ENCODE assay signal across 8 mouse cellular contexts in the genomic region with DNA sequence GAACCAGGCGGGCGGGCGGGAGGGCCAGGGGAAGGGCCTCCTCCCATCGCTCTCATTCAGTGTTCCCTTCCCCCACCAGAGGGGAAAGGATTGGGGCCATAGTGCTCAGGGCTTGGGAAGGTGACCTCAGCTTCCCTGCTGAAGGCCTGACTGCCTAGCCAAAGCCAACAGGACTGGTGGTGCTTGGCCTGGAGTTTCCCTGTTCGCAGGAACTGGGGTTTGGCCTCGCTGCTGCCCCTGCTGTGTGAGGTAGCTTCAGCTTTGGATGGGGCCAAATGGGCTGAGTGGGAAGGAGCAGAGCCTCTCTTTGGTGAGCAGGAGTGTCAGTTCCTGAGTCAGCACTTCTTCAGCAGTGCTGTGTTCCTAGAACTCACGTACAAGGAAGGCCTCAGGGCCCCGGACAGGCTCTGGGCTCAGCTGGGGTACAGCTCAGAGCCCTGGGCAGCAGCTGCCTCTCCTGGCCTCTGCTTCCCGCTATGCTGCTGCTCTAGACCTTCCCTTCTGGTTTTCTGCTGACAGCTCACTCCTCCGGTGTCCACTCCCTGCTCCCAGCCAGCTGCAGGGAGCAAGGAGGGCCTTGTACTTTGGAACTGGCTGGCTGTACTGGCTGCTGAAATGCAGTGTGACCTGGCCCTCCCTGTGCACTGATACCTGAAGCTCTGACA. TPM values are rescaled to one million over a fixed set of nuclear protein-coding genes. Genes with fewer than 3 reads are reported as not detected.
DNase-seq lines count a peak whose midpoint lies in the region; ATAC-seq and TF ChIP-seq lines count a peak whose summit lies in the region.

No protein-coding gene starts in this region.

- H3K9me3 ChIP-seq in stomach, embryonic 15.5 days: no peaks in the 10 kb centered on the region

- ATAC-seq in stomach, embryonic 15.5 days (ENCODE audit: insufficient read depth, low FRiP score, low read depth): peak; percentile 54; the same call in 1 of the 2 replicates

- no peaks in the 10 kb centered on the region for H3K36me3 ChIP-seq in testis, adult 2 months (ENCODE audit: control insufficient read depth, insufficient read depth, low read length)
- H3K36me3 ChIP-seq in heart, adult 2 months (ENCODE audit: control insufficient read depth, insufficient read depth, low read length): peaks cover 54% of the 10 kb centered on the region
- peaks cover 13% of the 10 kb centered on the region for H3K36me3 ChIP-seq in stomach, embryonic 15.5 days

- H3K27me3 ChIP-seq in testis, adult 2 months (ENCODE audit: control insufficient read depth, insufficient read depth, low read length): no peaks in the 10 kb centered on the region
- no peaks in the 10 kb centered on the region for H3K27me3 ChIP-seq in heart, adult 2 months (ENCODE audit: control insufficient read depth, insufficient read depth, low read length)
- H3K27me3 ChIP-seq in stomach, embryonic 15.5 days (replicated peaks): no peaks in the 10 kb centered on the region

- H3K79me2 ChIP-seq in heart, adult 2 months (replicated peaks; ENCODE audit: control insufficient read depth, insufficient read depth, low read length): peaks cover 11% of the 10 kb centered on the region

- intact Hi-C loops in heart, adult 2 months (cut with DNase I): no loop called here

- no peak for DNase-seq in testis, postnatal 10 days (ENCODE audit: low spot score)
- DNase-seq in heart, adult 2 months: peak; percentile 72 to 78
- peak; percentile 89 for DNase-seq in kidney, adult 9 months
- no peak for DNase-seq in left cerebral cortex, adult 18-20 months (ENCODE audit: low spot score in 2 of 2)
- no peak for DNase-seq in lung, postnatal 14 days
- DNase-seq in adrenal gland, postnatal 14 days: no peak

- peak overlapping the region; percentile 55 for H3K9ac ChIP-seq in heart, adult 2 months (ENCODE audit: low read depth, low read length)
- H3K9ac ChIP-seq in stomach, embryonic 15.5 days: no peak overlapping the region

- peaks cover 12% of the 10 kb centered on the region for H3K4me1 ChIP-seq in testis, adult 2 months (ENCODE audit: control insufficient read depth, insufficient read depth, low read length)
- peaks cover 63% of the 10 kb centered on the region for H3K4me1 ChIP-seq in heart, adult 2 months (ENCODE audit: control insufficient read depth, insufficient read depth, low read length)
- 0 out of 2 replicates have a peak, but pooled peaks cover 23% of the 10 kb centered on the region for H3K4me1 ChIP-seq in stomach, embryonic 15.5 days

- WGBS in heart, adult 2 months: 25% methylated on average over 10 of the region's 10 CpGs
- WGBS in stomach, embryonic 15.5 days: 74% methylated on average over 10 of the region's 10 CpGs

- 0 out of 2 replicates have a peak overlapping the region, but pooled peaks have one; percentile 0 for H3K27ac ChIP-seq in testis, adult 2 months (ENCODE audit: control insufficient read depth, insufficient read depth, low read depth, low read length)
- H3K27ac ChIP-seq in heart, adult 2 months: peak overlapping the region; percentile 87
- H3K27ac ChIP-seq in stomach, embryonic 15.5 days: peak overlapping the region; percentile 75

- TF ChIP-seq CTCF in testis, adult 2 months (IDR thresholded peaks at IDR 0.05; ENCODE audit: control insufficient read depth, insufficient read depth, insufficient replicate concordance, low read depth, low read length): no peak
- peak; percentile 39 for TF ChIP-seq CTCF in heart, adult 2 months (IDR thresholded peaks at IDR 0.05)

- H3K4me2 ChIP-seq in stomach, embryonic 15.5 days: peak overlapping the region; percentile 27; the same call in 1 of the 2 replicates

- H3K4me3 ChIP-seq in testis, adult 2 months (ENCODE audit: control insufficient read depth, low read depth, low read length): no peak overlapping the region
- H3K4me3 ChIP-seq in heart, adult 2 months: peak overlapping the region; percentile 24; the same call in 1 of the 2 replicates
- H3K4me3 ChIP-seq in stomach, embryonic 15.5 days (replicated peaks): no peak overlapping the region

- TF ChIP-seq POLR2A in testis, adult 2 months (IDR thresholded peaks at IDR 0.05; ENCODE audit: control insufficient read depth, low read depth, low read length): no peak
- 0 out of 2 replicates have a peak, but pooled peaks have one; percentile 44 for TF ChIP-seq POLR2A in heart, adult 2 months (IDR thresholded peaks at IDR 0.05; ENCODE audit: insufficient read depth, low read depth, low read length)

- TF ChIP-seq EP300 in heart, adult 2 months (IDR thresholded peaks at IDR 0.05; ENCODE audit: insufficient read depth, low read depth, low read length): no peak

RNA-seq across cellular contexts. Expression of a gene that starts 14.7 kb away (rescaled TPM):
- polyA plus RNA-seq in testis, adult 2 months (2012; rRNA removed): 521 and 642 TPM in 2 replicates
- 100 to 1,000 TPM in 1 of 2 experiments, 10 to 100 TPM in 1; 98.0 to 120 TPM for total RNA-seq in heart, adult 2 months (2021)
- polyA plus RNA-seq in heart, adult 2 months (2012; rRNA removed): 111 and 142 TPM in 2 replicates
- polyA plus RNA-seq in stomach, embryonic 15.5 days (2015; fragmentation: Nextera tagmentation; extraction: Ambion mirVana): 67.3 and 73.4 TPM in 2 replicates
- 10 to 100 TPM; 36.8 to 39.0 TPM for total RNA-seq in left cerebral cortex, adult 18-20 months (2021)
- 116 and 118 TPM in 2 replicates for total RNA-seq in adrenal gland, postnatal 14 days (2021)

RNA-seq across cellular contexts. Expression of a gene that starts 15.0 kb away (rescaled TPM):
- 5.3 and 5.4 TPM in 2 replicates for polyA plus RNA-seq in testis, adult 2 months (2012; rRNA removed)
- 10 to 100 TPM; 11.7 to 13.9 TPM for total RNA-seq in heart, adult 2 months (2021)
- polyA plus RNA-seq in heart, adult 2 months (2012; rRNA removed): 7.0 and 7.7 TPM in 2 replicates
- 1.3 and 1.5 TPM in 2 replicates for polyA plus RNA-seq in stomach, embryonic 15.5 days (2015; fragmentation: Nextera tagmentation; extraction: Ambion mirVana)
- total RNA-seq in left cerebral cortex, adult 18-20 months (2021): 1 to 10 TPM; 4.2 to 4.8 TPM
- total RNA-seq in adrenal gland, postnatal 14 days (2021): 9.9 and 11.5 TPM in 2 replicates

RNA-seq across cellular contexts. Expression of a gene that starts 43.5 kb away (rescaled TPM):
- polyA plus RNA-seq in testis, adult 2 months (2012; rRNA removed): 24.6 and 24.8 TPM in 2 replicates
- 10 to 100 TPM; 13.9 to 14.0 TPM for total RNA-seq in heart, adult 2 months (2021)
- 19.4 and 19.6 TPM in 2 replicates for polyA plus RNA-seq in heart, adult 2 months (2012; rRNA removed)
- polyA plus RNA-seq in stomach, embryonic 15.5 days (2015; fragmentation: Nextera tagmentation; extraction: Ambion mirVana): 70.2 and 74.3 TPM in 2 replicates
- 10 to 100 TPM; 62.4 to 74.5 TPM for total RNA-seq in left cerebral cortex, adult 18-20 months (2021)
- total RNA-seq in adrenal gland, postnatal 14 days (2021): 35.4 and 42.6 TPM in 2 replicates

RNA-seq across cellular contexts. Expression of a gene that starts 49.7 kb away (rescaled TPM):
- polyA plus RNA-seq in testis, adult 2 months (2012; rRNA removed): 21.4 and 24.8 TPM in 2 replicates
- 10 to 100 TPM; 36.1 to 38.4 TPM for total RNA-seq in heart, adult 2 months (2021)
- polyA plus RNA-seq in heart, adult 2 months (2012; rRNA removed): 88.9 and 107 TPM in 2 replicates
- polyA plus RNA-seq in stomach, embryonic 15.5 days (2015; fragmentation: Nextera tagmentation; extraction: Ambion mirVana): 11.4 and 13.8 TPM in 2 replicates
- 100 to 1,000 TPM in 1 of 2 experiments, 10 to 100 TPM in 1; 92.9 to 100 TPM for total RNA-seq in left cerebral cortex, adult 18-20 months (2021)
- 39.6 and 70.3 TPM in 2 replicates for total RNA-seq in adrenal gland, postnatal 14 days (2021)

RNA-seq across cellular contexts. Expression of a gene that starts 49.8 kb away (rescaled TPM):
- polyA plus RNA-seq in testis, adult 2 months (2012; rRNA removed): 40.2 and 40.5 TPM in 2 replicates
- total RNA-seq in heart, adult 2 months (2021): 10 to 100 TPM; 20.5 to 24.5 TPM
- 26.3 and 26.7 TPM in 2 replicates for polyA plus RNA-seq in heart, adult 2 months (2012; rRNA removed)
- 7.6 and 10.6 TPM in 2 replicates for polyA plus RNA-seq in stomach, embryonic 15.5 days (2015; fragmentation: Nextera tagmentation; extraction: Ambion mirVana)
- 10 to 100 TPM; 31.5 to 33.9 TPM for total RNA-seq in left cerebral cortex, adult 18-20 months (2021)
- 27.5 and 30.6 TPM in 2 replicates for total RNA-seq in adrenal gland, postnatal 14 days (2021)

Comparison
In these comparisons a context has a peak if more than half of its experiments do, and no peak if none do; other contexts are left out.
1. H3K27ac ChIP-seq: peak in every context shown above with its lines; median percentile 87 in heart, adult 2 months; 75 in stomach, embryonic 15.5 days; 0 in testis, adult 2 months.
2. DNase-seq: peak in heart, adult 2 months (2 of 2) and kidney, adult 9 months (single experiment); none in testis, postnatal 10 days (single experiment), left cerebral cortex, adult 18-20 months (0 of 2), lung, postnatal 14 days (single experiment) and adrenal gland, postnatal 14 days (single experiment).